Mouse (Mus musculus): ENCODE measurements around the gene Ehd1.

GRCm38 (mm10) chr19:6262839-6263433 is 13.6 kb upstream of the Ehd1 start:
- TF ChIP-seq CHD2 (IDR thresholded peaks at IDR 0.05; ENCODE audit: low read depth, low read length) (no peak), HCFC1 (IDR thresholded peaks at IDR 0.05; ENCODE audit: borderline replicate concordance, insufficient read depth, low read length) (no peak), MAFK (IDR thresholded peaks at IDR 0.05; ENCODE audit: insufficient read depth, low read depth, low read length) (no peak), ZC3H11A (IDR thresholded peaks at IDR 0.05; ENCODE audit: borderline replicate concordance, low read depth, low read length) (no peak), ZNF384 (IDR thresholded peaks at IDR 0.05; ENCODE audit: low read depth, low read length) (no peak)
